Mouse (Mus musculus): ENCODE measurements around the gene Mknk2. TPM values are rescaled to one million over a fixed set of nuclear protein-coding genes. Genes with fewer than 3 reads are reported as not detected.

Gene Mknk2
- polyA plus RNA-seq, 1 experiment from 2014 or later, result 46.1 TPM

- Histone ChIP-seq H3K9ac (replicated peaks) (peak overlapping the region; percentile 48), H3K4me3 (ENCODE audit: low read depth, low read length) (0 out of 2 replicates have a peak overlapping the region, but pooled peaks have one; percentile 8)
- no peak for ATAC-seq
Measured at GRCm38 (mm10) chr10:80694159-80694938, 16.4 kb upstream of the Mknk2 start.

GRCm38 (mm10) chr10:80693401-80694045 is 15.6 kb upstream of the Mknk2 start:
- peaks cover 65% of the 10 kb centered on the region for H3K4me1 ChIP-seq (ENCODE audit: insufficient read depth)
- no peak for ATAC-seq
- 69% methylated on average over 12 of the region's 12 CpGs for WGBS (ENCODE audit: insufficient replicate concordance)
- no peak for DNase-seq
- no peak overlapping the region for H3K4me3 ChIP-seq (ENCODE audit: low read depth, low read length)
- peak overlapping the region; percentile 95 for H3K27ac ChIP-seq (ENCODE audit: low read depth)
- peaks cover 31% of the 10 kb centered on the region for H3K36me3 ChIP-seq (replicated peaks; ENCODE audit: insufficient read depth, low read length)
- peak overlapping the region; percentile 11; the same call in 1 of the 2 replicates for H3K9ac ChIP-seq (replicated peaks)
- TF ChIP-seq EP300 (IDR thresholded peaks at IDR 0.05; ENCODE audit: low read depth) (no peak), CTCF (IDR thresholded peaks at IDR 0.05; ENCODE audit: low read depth) (no peak)
- peak overlapping the region; percentile 42; the same call in 1 of the 2 replicates for H3K4me2 ChIP-seq (ENCODE audit: low read depth, low read length)
- no peaks in the 10 kb centered on the region for H3K27me3 ChIP-seq (ENCODE audit: insufficient read depth, low read length)
- H3K9me3 ChIP-seq (ENCODE audit: low read length), result no peaks in the 10 kb centered on the region

More at GRCm38 (mm10) chr10:80694159-80694938, 16.4 kb upstream of the Mknk2 start:
- Histone ChIP-seq H3K4me2 (ENCODE audit: low read depth, low read length) (peak overlapping the region; percentile 50), H3K36me3 (replicated peaks; ENCODE audit: insufficient read depth, low read length) (peaks cover 28% of the 10 kb centered on the region), H3K27ac (ENCODE audit: low read depth) (peak overlapping the region; percentile 95), H3K9me3 (ENCODE audit: low read length) (no peaks in the 10 kb centered on the region), H3K27me3 (ENCODE audit: insufficient read depth, low read length) (no peaks in the 10 kb centered on the region), H3K4me1 (ENCODE audit: insufficient read depth) (peaks cover 73% of the 10 kb centered on the region)
- 80% methylated on average over 13 of the region's 13 CpGs for WGBS (ENCODE audit: insufficient replicate concordance)
- DNase-seq, result no peak
- no peak for TF ChIP-seq CTCF (IDR thresholded peaks at IDR 0.05; ENCODE audit: low read depth)
- no peak for TF ChIP-seq EP300 (IDR thresholded peaks at IDR 0.05; ENCODE audit: low read depth)

- Histone ChIP-seq H3K9me3 (ENCODE audit: low read length) (no peaks in the 10 kb centered on the region), H3K4me1 (ENCODE audit: insufficient read depth) (peaks cover 55% of the 10 kb centered on the region), H3K27me3 (ENCODE audit: insufficient read depth, low read length) (no peaks in the 10 kb centered on the region), H3K4me3 (ENCODE audit: low read depth, low read length) (no peak overlapping the region), H3K36me3 (replicated peaks; ENCODE audit: insufficient read depth, low read length) (peaks cover 31% of the 10 kb centered on the region), H3K27ac (ENCODE audit: low read depth) (peak overlapping the region; percentile 95), H3K9ac (replicated peaks) (no peak overlapping the region; the same call in 1 of the 2 replicates), H3K4me2 (ENCODE audit: low read depth, low read length) (peak overlapping the region; percentile 42; the same call in 1 of the 2 replicates)
- TF ChIP-seq CTCF (IDR thresholded peaks at IDR 0.05; ENCODE audit: low read depth) (no peak), EP300 (IDR thresholded peaks at IDR 0.05; ENCODE audit: low read depth) (no peak)
- peak; percentile 57 for DNase-seq
- peak; percentile 9; the same call in 1 of the 2 replicates for ATAC-seq
- WGBS (ENCODE audit: insufficient replicate concordance), result 43% methylated on average over 14 of the region's 14 CpGs
Measured at GRCm38 (mm10) chr10:80692249-80693165, 14.6 kb upstream of the Mknk2 start.

GRCm38 (mm10) chr10:80687850-80688249 is 9.9 kb upstream of the Mknk2 start:
- WGBS (ENCODE audit: insufficient replicate concordance), result 40% methylated on average over 5 of the region's 5 CpGs
- peak; percentile 84 for DNase-seq
- H3K4me3 ChIP-seq (ENCODE audit: low read depth, low read length), result no peak overlapping the region
- no peak overlapping the region for H3K9ac ChIP-seq (replicated peaks)
- peak; percentile 69 for ATAC-seq
- no peak overlapping the region for H3K4me2 ChIP-seq (ENCODE audit: low read depth, low read length)
- H3K27me3 ChIP-seq (ENCODE audit: insufficient read depth, low read length), result no peaks in the 10 kb centered on the region
- no peak overlapping the region for H3K27ac ChIP-seq (ENCODE audit: low read depth)
- H3K36me3 ChIP-seq (replicated peaks; ENCODE audit: insufficient read depth, low read length), result peaks cover 44% of the 10 kb centered on the region
- H3K9me3 ChIP-seq (ENCODE audit: low read length), result no peaks in the 10 kb centered on the region
- TF ChIP-seq EP300 (IDR thresholded peaks at IDR 0.05; ENCODE audit: low read depth) (no peak), CTCF (IDR thresholded peaks at IDR 0.05; ENCODE audit: low read depth) (peak; percentile 91)
- H3K4me1 ChIP-seq (ENCODE audit: insufficient read depth), result peaks cover 29% of the 10 kb centered on the region

GRCm38 (mm10) chr10:80686617-80687016 is 8.7 kb upstream of the Mknk2 start:
- no peak overlapping the region for H3K9ac ChIP-seq (replicated peaks)
- DNase-seq (no peak), ATAC-seq (no peak)
- H3K4me3 ChIP-seq (ENCODE audit: low read depth, low read length), result no peak overlapping the region
- TF ChIP-seq EP300 (IDR thresholded peaks at IDR 0.05; ENCODE audit: low read depth) (no peak), CTCF (IDR thresholded peaks at IDR 0.05; ENCODE audit: low read depth) (no peak)
- H3K4me1 ChIP-seq (ENCODE audit: insufficient read depth), result peaks cover 19% of the 10 kb centered on the region; the same call in 1 of the 2 replicates
- 0 out of 2 replicates have a peak overlapping the region, but pooled peaks have one; percentile 18 for H3K27ac ChIP-seq (ENCODE audit: low read depth)
- no peaks in the 10 kb centered on the region for H3K27me3 ChIP-seq (ENCODE audit: insufficient read depth, low read length)
- no peak overlapping the region for H3K4me2 ChIP-seq (ENCODE audit: low read depth, low read length)
- H3K9me3 ChIP-seq (ENCODE audit: low read length), result no peaks in the 10 kb centered on the region
- WGBS (ENCODE audit: insufficient replicate concordance), result 92% methylated on average over 3 of the region's 3 CpGs
- H3K36me3 ChIP-seq (replicated peaks; ENCODE audit: insufficient read depth, low read length), result peaks cover 44% of the 10 kb centered on the region

Data from liver, postnatal 0 days (tissue).